Mouse (Mus musculus) cerebellum, postnatal 14 days (tissue): Measurements from ENCODE around the gene Gpr141.
"Not testable (repeated sequence)": the region's sequence is repeated elsewhere in the genome, so short reads cannot be mapped to it uniquely, and the experiment has no call there.

ENCODE experiments used
- DNase-seq, 2 experiments: peaks; one replicate each; pipeline ENCODE4 v3.0.0; 2021; ENCODE audit warnings: mixed read lengths in 2 of 2

Gene Gpr141

GRCm38 (mm10) chr13:19824071-19824470 lies at the start of gene Gpr141:
Gene Gpr141 (minus strand): TSS chr13:19824257.
- DNase-seq: no peak

GRCm38 (mm10) chr13:19864241-19864640 lies 40.2 kb upstream of the Gpr141 start:
- no peak for DNase-seq

- no peak for DNase-seq
Observed at GRCm38 (mm10) chr13:19854629-19855333, 30.7 kb upstream of the Gpr141 start.

GRCm38 (mm10) chr13:19854049-19854448 lies 30.0 kb upstream of the Gpr141 start:
- DNase-seq: no peak

GRCm38 (mm10) chr13:19843448-19843847 lies 19.4 kb upstream of the Gpr141 start:
- DNase-seq: no peak

GRCm38 (mm10) chr13:19842707-19843106 lies 18.6 kb upstream of the Gpr141 start:
- no peak for DNase-seq

GRCm38 (mm10) chr13:19841615-19842014 lies 17.6 kb upstream of the Gpr141 start:
- DNase-seq: no peak

GRCm38 (mm10) chr13:19840206-19840605 lies 16.1 kb upstream of the Gpr141 start:
- DNase-seq: no peak

- no peak for DNase-seq
Observed at GRCm38 (mm10) chr13:19830560-19830959, 6.5 kb upstream of the Gpr141 start.

- no peak for DNase-seq
Observed at GRCm38 (mm10) chr13:19828095-19828494, 4.0 kb upstream of the Gpr141 start.

- DNase-seq: no peak
Observed at GRCm38 (mm10) chr13:19821639-19822038, 2.4 kb downstream of the Gpr141 start.

- no peak for DNase-seq
Observed at GRCm38 (mm10) chr13:19819926-19820325, 4.1 kb downstream of the Gpr141 start.

- DNase-seq: no peak
Observed at GRCm38 (mm10) chr13:19819243-19819642, 4.8 kb downstream of the Gpr141 start.

GRCm38 (mm10) chr13:19794942-19795341 lies 29.1 kb downstream of the Gpr141 start:
- no peak for DNase-seq

- no peak for DNase-seq
Observed at GRCm38 (mm10) chr13:19794486-19794885, 29.6 kb downstream of the Gpr141 start.

- DNase-seq: no peak
Observed at GRCm38 (mm10) chr13:19793761-19794160, 30.3 kb downstream of the Gpr141 start.

- DNase-seq: not testable (repeated sequence)
Observed at GRCm38 (mm10) chr13:19787946-19788345, 36.1 kb downstream of the Gpr141 start.

GRCm38 (mm10) chr13:19770163-19770562 lies 53.9 kb downstream of the Gpr141 start:
- DNase-seq: no peak

- no peak for DNase-seq
Observed at GRCm38 (mm10) chr13:19767202-19767601, 56.9 kb downstream of the Gpr141 start.

GRCm38 (mm10) chr13:19764276-19764675 lies 59.8 kb downstream of the Gpr141 start:
- no peak for DNase-seq

GRCm38 (mm10) chr13:19763211-19763610 lies 60.8 kb downstream of the Gpr141 start:
- no peak for DNase-seq

- DNase-seq: no peak
Observed at GRCm38 (mm10) chr13:19745741-19746140, 78.3 kb downstream of the Gpr141 start.

GRCm38 (mm10) chr13:19744536-19744935 lies 79.5 kb downstream of the Gpr141 start:
- DNase-seq: no peak

GRCm38 (mm10) chr13:19734597-19734996 lies 89.5 kb downstream of the Gpr141 start:
- no peak for DNase-seq

GRCm38 (mm10) chr13:19730826-19731225 lies 93.2 kb downstream of the Gpr141 start:
- DNase-seq: peak; percentile 5 to 7
